Mouse (Mus musculus): ENCODE data around the gene 1110002E22Rik.
A peak's percentile ranks its signal among the peaks of the same experiment; 100 is the strongest.

Gene 1110002E22Rik

DNA sequence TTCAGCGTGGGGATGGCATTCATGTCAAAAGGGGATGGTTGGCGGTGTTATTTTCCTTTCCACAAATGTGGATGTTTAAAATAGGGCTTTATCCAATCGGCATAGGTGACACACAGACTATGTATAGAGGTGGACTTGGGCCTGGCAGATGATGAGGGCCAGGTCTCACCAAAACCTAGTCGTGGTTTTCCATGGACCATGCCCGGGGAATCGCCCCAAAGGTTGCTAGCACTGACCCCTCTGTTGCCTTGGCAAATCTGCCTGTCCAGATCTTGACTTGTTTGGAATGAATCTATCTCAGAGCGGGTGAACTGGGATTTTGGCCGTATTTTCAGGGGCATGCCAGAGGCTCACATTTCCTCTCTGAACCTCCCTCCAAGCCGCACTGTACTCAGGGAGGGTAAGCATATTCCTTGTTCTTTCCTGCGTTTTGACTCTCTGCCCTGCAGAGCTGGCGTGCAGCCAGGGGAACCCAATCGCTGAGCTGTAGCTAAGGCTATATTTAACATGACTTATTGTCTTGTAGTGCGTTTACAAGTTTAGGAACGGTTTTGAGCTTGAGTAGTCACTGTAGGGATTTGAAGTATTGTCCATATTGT lies 1.0 kb upstream of the 1110002E22Rik start:
- peak in 1 of 2 experiments; percentile 52 for DNase-seq (ENCODE audit: low spot score in 2 of 2)

DNA sequence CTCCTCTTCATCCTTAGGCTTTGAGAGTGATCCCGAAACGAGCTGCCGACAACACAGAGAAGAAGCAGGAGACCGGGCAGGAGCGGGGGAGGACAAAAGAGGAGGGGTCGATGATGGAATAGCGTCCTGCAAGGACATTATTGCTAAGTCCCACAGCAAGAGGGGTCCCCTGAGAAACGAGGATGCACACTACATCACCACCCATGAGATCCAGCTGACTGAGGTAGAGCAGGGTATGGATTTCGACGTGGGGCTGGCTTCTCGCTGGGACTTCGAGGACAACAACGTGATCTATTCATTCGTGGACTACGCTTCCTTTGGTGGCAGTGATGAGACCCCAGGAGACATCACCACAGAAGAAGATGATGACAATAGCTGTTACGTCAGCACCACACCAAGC lies 1.1 kb downstream of the 1110002E22Rik start:
- DNase-seq (ENCODE audit: low spot score in 2 of 2): no peak

DNA sequence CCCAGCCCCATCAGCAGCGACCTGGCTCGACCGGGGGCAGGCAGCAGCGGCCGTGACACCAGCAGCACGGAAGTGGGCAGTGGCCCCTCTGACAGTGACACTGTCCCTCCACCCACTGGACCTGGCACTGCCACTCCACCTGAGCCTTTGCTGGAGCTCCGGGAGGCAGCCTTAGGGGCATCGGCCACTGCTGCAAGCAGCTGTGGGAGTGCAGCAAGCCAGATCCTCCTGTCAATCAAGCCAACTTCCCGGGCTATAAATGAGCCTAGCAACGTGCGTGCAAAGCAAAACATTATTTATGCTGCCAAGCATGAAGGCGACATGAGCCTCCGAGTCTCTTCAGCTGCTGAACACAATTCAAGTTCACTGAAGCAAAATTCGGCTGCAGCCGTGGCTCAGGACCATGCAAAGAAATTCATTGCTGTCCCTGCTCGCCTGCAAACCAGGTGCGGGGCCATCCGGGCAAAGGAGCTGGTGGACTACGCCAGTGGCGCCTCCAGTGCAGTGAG lies 1.6 kb downstream of the 1110002E22Rik start:
- no peak for DNase-seq (ENCODE audit: low spot score in 2 of 2)

DNA sequence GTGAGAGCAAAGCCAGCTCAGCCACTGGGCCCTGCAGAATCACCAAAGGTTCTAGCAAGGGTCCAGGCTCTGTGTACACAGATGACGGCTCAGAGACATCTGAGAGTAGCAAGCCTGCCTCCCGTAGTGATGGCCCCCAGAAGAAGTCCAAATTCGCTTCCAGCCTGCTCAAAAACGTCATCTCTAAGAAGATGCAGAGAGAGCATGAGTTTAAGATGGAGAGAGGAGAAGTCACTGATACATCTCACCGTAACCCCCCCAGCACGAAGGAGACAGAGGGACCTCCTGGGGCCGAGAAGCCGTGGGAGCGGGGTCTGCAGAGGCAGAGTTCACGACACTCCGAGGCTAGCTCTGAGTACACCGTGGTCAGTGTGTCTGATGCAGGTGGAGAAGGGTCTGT lies 2.4 kb downstream of the 1110002E22Rik start, which contains the start of gene Gm5105:
Gm5105 (minus strand) TSS at position 101 of the 400 bp plus-strand sequence.
- DNase-seq (ENCODE audit: low spot score in 2 of 2): no peak

DNA sequence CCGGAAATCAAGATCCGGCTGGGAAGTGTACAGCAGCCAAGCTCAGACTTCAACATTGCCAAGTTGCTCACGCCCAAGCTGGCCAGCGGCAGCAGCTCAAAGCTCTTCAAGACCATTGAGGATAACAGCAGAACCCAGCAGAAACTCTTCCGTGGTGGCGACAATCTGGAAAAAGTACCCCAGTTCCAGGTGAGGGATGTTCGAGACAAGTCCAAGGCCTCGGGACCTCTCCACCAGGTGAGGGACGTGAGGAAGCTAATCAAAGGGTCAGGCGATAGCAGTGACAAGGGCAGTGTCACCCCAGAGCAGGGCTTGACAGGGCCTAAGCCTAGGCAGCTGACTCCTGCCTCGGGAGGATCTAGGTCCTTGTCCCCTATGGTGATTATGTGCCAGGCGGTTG lies 3.3 kb downstream of the 1110002E22Rik start:
- no peak for DNase-seq (ENCODE audit: low spot score in 2 of 2)

DNA sequence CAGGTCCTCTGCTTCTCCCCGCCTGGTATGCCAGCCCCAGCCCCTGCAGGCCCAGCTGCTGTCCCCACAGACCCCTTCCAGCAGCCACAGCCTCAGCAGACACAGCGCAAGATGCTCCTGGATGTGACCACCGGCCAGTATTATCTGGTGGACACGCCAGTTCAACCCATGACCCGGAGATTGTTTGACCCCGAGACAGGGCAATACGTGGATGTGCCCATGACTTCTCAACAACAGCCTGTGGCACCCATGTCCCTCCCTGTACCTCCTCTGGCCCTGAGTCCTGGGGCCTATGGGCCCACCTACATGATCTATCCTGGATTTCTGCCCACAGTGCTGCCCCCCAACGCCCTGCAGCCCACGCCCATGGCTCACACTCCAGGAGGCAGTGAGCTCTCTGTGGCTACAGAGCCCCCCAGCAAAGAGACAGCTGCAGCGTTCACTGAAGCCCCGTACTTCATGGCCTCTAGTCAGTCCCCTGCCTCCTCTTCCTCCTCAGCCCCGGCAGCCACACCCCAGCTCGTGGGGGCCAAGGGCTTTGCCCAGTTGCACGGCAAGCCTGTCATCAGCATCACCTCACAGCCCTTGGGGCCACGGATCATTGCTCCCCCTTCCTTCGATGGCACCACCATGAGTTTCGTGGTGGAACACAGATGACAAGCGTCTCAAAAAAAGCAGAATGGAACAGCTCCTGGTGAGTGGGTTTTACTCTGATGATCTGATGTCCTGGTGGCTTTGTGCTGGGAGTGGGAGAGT lies 5.1 kb downstream of the 1110002E22Rik start:
- no peak for DNase-seq (ENCODE audit: low spot score in 2 of 2)

DNA sequence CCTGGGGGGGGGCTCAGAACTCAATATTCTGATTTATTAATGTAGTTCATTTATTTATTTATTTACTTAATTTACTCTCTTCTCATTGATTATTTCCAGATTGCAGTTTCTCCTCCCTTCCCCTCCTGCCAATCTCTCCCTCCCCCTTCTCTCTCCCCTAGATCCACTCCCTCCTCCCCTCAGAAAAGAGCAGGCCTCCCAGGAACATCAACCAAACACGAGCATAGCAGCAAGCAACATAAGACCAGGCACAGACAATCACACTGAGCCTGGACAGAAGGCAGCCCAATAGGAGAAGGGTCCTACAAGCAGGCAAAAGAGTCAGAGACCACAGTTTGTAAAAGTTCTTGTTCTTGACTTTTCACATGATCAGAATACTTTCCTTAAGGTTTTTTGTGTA lies 6.2 kb downstream of the 1110002E22Rik start:
- DNase-seq (ENCODE audit: low spot score in 2 of 2): no peak

DNA sequence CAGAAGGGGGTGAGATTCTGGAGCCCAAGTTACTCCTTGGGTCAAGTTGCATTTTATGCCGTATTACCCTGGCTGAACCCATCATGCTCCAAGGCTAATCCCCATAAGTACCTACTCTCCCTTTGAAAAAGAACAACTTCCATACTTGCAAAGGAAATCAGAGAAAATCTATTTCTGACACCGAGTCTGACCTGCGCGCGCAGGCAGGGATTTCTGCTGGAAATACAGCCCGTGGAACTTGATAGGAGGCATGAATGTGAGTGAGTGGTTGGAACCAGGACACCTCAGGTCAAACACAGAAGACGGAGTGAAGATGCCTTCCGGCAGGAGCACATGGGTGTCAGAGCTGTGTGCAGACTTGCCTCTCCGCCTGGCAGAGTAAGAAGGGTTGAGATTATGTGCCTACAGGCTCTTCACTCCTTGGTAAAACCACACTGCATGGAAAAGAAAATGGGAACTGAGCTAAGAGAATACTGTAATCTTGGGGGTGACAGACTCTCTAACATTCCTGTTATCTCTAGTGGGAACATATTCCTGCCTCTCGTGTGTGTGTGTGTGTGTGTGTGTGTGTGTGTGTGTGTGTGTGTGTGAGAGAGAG lies 6.7 kb downstream of the 1110002E22Rik start:
- DNase-seq (ENCODE audit: low spot score in 2 of 2): no peak

DNA sequence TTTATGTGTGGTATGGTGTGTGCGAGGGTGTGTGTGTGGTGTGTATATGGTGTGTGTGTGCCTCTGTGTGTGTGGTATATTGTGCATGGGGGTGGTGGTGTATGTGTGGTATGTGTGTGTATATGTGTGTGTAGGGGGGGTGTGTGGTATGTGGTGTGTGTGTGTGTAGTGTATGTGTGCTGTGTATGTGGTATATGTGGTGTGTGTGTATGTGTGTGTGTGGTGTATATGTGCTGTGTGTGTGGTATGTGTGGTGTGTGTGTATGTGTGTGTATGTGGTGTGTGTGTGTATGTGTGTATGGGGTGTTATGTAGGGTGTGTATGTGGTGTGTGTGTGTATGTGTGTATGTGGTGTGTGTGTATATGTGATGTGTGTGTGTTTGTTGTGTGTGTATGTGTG lies 9.4 kb downstream of the 1110002E22Rik start:
- no peak for DNase-seq (ENCODE audit: low spot score in 2 of 2)

DNA sequence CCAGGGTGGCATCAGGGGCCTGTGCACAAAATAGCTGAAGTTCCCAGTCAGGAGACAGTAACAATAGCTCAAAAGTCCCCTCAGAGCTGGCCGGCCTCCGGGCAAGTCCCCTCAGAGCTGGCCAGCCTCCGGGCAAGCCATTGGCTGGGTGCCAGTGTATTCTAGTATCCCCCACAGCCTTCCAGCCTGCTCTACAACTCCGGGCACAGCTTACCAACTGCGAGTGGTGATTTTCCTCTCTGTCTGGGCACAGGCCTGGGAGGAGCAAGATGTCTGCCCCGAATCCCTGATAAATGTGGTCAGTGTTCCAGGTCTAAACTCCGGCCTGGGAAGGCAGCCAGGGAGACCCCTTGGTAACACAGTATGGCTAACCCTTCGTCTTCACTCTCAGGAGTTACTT lies 10.4 kb downstream of the 1110002E22Rik start:
- peak in 1 of 2 experiments; percentile 71 for DNase-seq (ENCODE audit: low spot score in 2 of 2)

DNA sequence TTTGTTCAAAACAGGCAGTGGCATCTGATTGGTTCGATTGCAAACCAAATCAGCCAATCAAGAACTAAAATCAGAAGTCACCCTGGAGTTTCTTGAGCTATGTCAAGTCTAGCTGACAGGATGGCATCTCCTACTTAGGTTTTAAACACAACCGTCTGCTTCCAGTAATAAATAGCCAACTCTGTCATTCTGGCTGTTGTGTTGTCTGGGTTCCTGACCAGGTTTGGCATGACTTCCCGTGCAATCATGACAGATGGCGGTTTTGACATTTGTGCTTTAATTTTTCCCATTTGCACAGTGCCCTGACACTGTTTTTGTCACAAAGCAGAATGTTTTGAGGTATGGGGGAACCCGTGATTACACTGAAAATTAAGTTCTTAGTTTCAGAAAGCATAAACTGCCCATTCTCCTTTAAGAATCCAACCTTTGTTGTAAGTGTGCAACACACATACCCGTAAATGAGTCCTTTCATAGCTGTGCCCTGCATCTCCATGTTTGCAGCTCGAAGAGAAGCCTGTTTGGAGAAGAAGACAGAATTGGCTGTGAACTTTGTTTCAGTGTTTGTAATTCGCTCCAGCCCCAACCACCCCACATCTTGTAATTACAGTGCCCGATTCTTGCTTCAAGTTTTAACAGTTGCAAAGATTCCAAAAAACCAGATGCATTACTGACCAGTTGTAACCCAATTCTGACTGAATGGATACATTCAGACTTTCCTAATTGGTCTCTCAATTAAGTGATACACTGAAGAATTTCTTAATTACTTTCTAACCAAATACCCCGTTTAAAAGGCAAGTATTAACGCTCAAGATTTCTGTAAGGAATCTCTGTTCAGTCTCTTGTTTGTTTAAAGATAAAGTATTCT lies 12.9 kb downstream of the 1110002E22Rik start:
- no peak for DNase-seq (ENCODE audit: low spot score in 2 of 2)

DNA sequence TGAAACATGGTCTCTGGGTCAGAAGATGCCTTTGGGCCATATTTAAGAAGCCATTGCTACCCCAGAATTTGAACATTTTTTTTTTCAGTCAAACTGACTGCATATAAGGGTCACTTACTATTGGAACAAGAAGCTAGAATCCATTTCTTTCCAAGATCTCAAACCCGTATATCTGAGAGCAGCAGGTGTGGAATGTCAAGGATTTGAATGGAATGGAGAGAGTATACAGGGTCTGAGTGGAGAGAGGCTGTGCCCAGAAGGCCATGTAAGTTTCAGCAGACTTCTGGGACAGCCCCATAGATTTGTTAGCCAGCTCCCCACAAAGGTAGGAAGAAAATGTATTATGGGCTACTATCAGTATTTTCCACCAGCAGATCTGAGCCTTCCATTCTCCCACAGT lies 13.8 kb downstream of the 1110002E22Rik start:
- no peak for DNase-seq (ENCODE audit: low spot score in 2 of 2)

DNA sequence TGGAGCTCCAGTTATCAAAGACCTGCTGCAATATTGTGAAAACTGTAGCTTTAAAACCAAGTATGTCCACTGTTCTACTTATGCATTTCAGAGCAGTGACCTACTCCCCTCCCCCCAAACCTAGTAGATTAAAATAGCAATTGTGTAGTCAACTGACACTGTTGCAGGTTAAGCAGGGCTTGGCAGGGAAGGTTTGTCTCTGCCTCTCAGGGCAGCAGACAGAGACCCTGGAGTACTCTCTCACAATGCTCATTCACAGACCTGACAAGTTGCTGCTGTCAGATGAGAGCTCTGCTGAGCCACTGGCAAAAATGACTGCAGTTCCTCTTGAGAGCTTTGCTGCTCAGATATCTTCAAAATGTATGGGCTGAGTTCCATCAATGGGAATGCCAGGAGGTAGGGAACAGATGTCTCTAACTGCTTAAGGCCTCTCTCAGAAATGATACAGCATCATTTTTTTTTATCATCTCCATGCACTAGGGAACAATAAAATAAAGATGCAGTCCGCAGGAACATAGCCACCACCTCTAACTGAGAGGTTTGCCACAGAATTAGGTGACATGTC lies 18.3 kb downstream of the 1110002E22Rik start:
- DNase-seq (ENCODE audit: low spot score in 2 of 2): no peak

DNA sequence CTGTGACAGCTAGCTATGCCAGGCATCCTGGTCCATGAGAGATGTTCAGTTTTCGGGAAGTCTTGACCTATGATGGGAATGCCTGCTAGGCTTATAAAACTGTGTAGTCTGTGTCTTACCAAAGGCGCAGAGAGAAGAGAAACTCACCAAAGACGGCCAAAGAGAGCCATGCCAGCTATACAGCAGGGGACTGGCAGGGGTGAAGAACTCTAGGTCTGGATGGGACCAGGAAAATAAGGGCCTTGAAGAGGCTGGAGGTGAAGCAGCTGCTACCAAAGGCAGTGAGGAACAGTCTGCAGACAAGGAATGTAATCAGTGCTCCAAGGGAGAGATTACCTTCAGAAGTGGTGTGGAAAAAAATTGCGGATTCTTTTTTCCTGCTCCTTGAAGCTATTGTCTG lies 19.0 kb downstream of the 1110002E22Rik start:
- DNase-seq (ENCODE audit: low spot score in 2 of 2): no peak

DNA sequence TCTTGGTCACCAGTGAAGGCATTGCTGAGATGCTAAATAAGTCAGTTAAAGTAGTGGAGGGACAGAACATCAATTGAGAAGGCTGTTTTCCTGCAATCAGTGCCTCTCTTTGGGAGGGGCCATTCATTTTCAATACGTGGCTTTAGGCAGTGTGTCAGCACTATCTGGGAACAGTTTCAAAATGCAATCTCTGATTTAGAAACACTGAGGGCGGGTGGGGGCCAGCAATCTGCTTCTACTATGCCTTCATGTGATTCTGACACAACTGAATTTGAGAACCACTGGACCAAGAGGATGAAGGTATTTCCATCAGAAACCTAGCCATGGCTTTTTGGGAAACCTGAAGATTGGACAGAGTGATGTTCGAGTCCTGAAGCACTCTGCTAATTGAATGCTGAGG lies 30.4 kb downstream of the 1110002E22Rik start:
- DNase-seq (ENCODE audit: low spot score in 2 of 2): no peak

DNA sequence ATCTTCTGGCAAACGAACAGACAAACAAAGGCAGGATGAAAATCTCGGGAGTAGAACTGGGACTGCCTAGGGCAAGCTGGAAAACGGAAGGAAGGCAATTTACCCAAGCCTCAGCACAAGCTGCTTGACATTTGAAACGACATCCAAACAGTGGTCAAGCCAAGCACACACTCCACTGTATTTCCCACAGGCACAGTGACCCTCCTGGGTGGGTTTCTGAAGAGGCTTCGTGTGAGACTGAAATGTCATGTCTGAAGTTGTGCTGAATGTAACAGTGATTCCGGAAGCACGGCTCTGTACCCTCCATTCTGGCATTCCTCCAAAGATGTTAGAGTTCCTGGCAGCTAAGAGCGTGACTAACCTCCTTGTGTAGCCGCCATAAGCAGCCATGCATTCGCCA lies 30.9 kb downstream of the 1110002E22Rik start:
- DNase-seq (ENCODE audit: low spot score in 2 of 2): peak in 1 of 2 experiments; percentile 44

DNA sequence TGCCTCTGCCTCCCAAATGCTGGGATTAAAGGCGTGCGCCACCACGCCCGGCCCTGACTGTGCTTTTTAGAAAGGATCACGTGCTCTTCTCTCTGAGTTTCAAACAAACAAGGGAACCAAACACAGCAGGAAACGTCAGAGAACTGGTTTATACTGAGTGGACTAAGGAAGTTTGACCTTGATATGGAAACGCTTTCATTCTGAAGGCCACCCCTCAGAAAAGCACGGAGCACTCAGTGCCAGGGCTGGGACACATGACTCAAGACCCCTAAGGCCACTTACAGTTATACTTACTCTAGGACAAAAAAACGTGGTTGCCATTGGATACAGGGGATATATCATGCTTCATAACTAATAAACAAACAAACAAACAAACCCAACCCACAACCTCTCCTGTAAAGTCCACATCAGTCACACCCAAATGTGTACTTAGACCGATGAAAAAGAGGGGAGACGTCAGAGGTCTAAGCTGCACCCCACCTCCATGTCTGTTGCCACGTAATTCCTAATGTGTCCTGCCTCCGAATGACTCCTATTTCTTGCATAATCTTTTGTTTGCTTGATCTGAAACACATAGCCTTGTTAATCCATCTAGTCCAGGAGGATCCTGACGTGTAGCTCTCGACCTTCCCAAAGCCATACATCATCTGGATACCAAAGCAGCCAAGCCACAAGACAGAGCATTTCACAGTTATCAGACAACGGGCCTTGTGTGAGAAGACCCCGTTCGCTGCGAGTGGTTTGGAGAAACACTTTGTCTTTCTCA lies 31.6 kb downstream of the 1110002E22Rik start:
- DNase-seq (ENCODE audit: low spot score in 2 of 2): no peak

DNA sequence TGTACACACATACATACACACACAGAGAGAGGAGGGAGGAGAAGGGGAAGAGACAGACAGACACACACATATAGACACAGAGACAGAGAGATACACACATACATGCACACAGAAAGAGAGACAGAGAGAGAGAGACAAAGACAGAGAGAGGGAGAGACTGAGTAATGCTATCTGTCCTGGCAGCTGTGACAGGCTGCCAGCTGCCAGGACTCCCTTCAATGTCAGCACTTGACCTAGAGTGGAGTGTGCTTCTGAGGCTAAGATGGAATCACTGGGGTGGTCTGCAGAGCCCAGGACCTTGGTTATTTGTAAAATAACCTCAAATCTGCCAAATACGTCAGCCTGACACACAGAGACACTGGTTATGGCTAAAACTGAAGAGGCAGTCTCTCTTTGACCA lies 32.9 kb downstream of the 1110002E22Rik start:
- no peak for DNase-seq (ENCODE audit: low spot score in 2 of 2)

DNA sequence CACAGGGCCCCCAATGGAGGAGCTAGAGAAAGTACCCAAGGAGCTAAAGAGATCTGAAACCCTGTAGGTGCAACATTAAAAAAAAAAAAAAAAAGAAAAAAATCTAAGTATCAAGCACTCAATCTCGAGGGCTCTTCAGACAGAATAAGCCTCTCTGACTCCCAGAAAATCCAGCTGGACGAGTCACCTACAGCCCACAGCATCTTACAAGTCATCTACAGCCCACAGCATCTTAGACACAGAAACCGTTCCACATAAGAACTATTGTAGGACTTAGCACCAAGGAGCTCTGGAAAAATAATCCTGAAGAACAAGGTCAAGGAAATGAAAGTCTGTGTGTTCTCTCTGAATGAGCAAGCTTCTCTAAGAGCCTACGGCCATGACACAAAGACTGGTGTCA lies 37.1 kb downstream of the 1110002E22Rik start:
- no peak for DNase-seq (ENCODE audit: low spot score in 2 of 2)

DNA sequence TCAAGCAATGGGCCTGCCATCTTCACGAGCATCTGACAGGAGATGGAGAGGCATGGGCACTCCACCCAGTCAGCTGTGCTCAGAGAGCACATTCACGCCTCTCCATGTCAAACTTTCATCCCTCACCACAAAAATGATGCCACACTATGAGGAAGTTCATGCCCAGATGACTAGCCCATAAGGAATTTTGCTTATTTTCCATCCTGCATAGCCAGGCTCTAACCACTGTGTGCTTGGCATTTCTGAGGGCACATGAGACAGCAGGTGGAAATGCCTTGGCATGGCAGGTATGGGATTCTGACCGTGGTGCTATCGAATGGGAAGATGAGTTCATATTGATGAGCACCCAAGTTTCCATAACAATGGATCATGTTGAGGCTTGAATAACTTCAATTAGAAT lies 38.8 kb downstream of the 1110002E22Rik start:
- DNase-seq (ENCODE audit: low spot score in 2 of 2): no peak

DNA sequence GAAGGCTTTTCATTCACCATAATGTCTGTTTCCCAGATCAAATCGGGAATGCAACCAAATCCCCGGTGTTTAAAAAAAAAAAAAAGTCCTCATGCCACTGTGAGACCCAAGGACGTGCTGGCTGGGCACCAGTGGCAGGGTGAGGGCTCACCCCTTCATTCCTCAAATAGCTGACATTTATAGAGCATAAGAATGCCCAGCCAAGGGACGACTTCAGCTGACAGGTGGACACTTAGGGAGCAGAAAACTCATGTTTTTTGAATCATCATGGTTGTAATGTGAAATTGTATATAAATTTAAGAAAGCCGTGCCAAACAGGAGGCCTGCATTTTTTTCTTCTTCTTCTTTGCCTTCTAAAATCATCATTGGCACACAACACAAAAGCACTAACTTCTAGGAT lies 40.2 kb downstream of the 1110002E22Rik start:
- DNase-seq (ENCODE audit: low spot score in 2 of 2): no peak
